Mouse (Mus musculus) hindbrain, embryonic 15.5 days (tissue): ENCODE measurements around the gene Mbd3. TPM values are rescaled to one million over a fixed set of nuclear protein-coding genes. Genes with fewer than 3 reads are reported as not detected.
A peak's percentile ranks its signal among the peaks of the same experiment; 100 is the strongest.

ENCODE experiments used
- ATAC-seq: fragments of 200-750 bp; cut with Nextera tagmentation; 2 replicates; pipeline ENCODE4 v1.8.0; 2017; ENCODE audit warnings: low read depth, moderate number of reproducible peaks, moderate TSS enrichment; ENCODE audit not compliant: low FRiP score
- H3K27ac ChIP-seq: fragments of 300-500 bp; sonication (generic); replicated peaks from 2 replicates; pipeline ENCODE4 v1.5.1; 2015; ENCODE audit warnings: mild to moderate bottlenecking, inconsistent platforms
- H3K27me3 ChIP-seq: fragments of 300-500 bp; sonication (generic); 2 replicates; pipeline ENCODE4 v1.6.1; 2015; ENCODE audit warnings: control low read depth, inconsistent platforms
- H3K36me3 ChIP-seq: fragments of 300-500 bp; sonication (generic); 2 replicates; pipeline ENCODE4 v1.6.1; 2015; ENCODE audit warnings: control low read depth, inconsistent platforms
- H3K4me1 ChIP-seq: fragments of 300-500 bp; sonication (generic); replicated peaks from 2 replicates; pipeline ENCODE4 v1.6.1; 2015; ENCODE audit warnings: control low read depth, inconsistent platforms
- H3K4me2 ChIP-seq: fragments of 300-500 bp; sonication (generic); 2 replicates; pipeline ENCODE4 v1.6.1; 2015; ENCODE audit warnings: moderate library complexity, mild to moderate bottlenecking, inconsistent platforms
- H3K4me3 ChIP-seq: fragments of 300-500 bp; sonication (generic); 2 replicates; pipeline ENCODE4 v1.5.1; 2015; ENCODE audit warnings: mild to moderate bottlenecking, inconsistent platforms
- H3K9ac ChIP-seq: fragments of 300-500 bp; sonication (generic); 2 replicates; pipeline ENCODE4 v1.6.1; 2015; ENCODE audit warnings: inconsistent platforms
- H3K9me3 ChIP-seq: fragments of 300-500 bp; sonication (generic); 2 replicates; pipeline ENCODE4 v1.6.1; 2016; ENCODE audit warnings: control low read depth, inconsistent platforms
- WGBS: fragments of 180-500 bp; shearing (Covaris S2); methylation state at CpG from one replicate; pipeline ENCODE4 v1.1.7; 2015; 5-methylcytosine and 5-hydroxymethylcytosine counted together
- polyA plus RNA-seq: library from polyadenylated mRNA; unstranded; fragments of >200 nt; fragmentation: Nextera tagmentation; extraction: Ambion mirVana; gene quantifications from 2 replicates; pipeline ENCODE4 v1.2.1, GENCODE M21; 2015

Mbd3 gene
- polyA plus RNA-seq, 1 experiment from 2014 or later, result 229 TPM

GRCm38 (mm10) chr10:80421208-80421607, 21.9 kb upstream of the Mbd3 start:
- H3K4me2 ChIP-seq, result no peak overlapping the region
- H3K27ac ChIP-seq, result no peak overlapping the region
- no peak for ATAC-seq
- H3K9me3 ChIP-seq, result no peaks in the 10 kb centered on the region
- H3K27me3 ChIP-seq, result no peaks in the 10 kb centered on the region
- WGBS, result 93% methylated on average over 8 of the region's 8 CpGs
- H3K36me3 ChIP-seq, result peaks cover 64% of the 10 kb centered on the region
- no peak overlapping the region for H3K9ac ChIP-seq
- H3K4me1 ChIP-seq, result peaks cover 34% of the 10 kb centered on the region
- H3K4me3 ChIP-seq, result no peak overlapping the region

- H3K9ac ChIP-seq, result no peak overlapping the region
- H3K4me1 ChIP-seq, result peaks cover 34% of the 10 kb centered on the region
- H3K27me3 ChIP-seq, result no peaks in the 10 kb centered on the region
- no peak overlapping the region for H3K27ac ChIP-seq
- ATAC-seq, result no peak
- no peaks in the 10 kb centered on the region for H3K9me3 ChIP-seq
- 90% methylated on average over 10 of the region's 10 CpGs for WGBS
- no peak overlapping the region for H3K4me2 ChIP-seq
- peaks cover 65% of the 10 kb centered on the region for H3K36me3 ChIP-seq
- H3K4me3 ChIP-seq, result no peak overlapping the region
Measured at GRCm38 (mm10) chr10:80420729-80421128, 21.4 kb upstream of the Mbd3 start.

- ATAC-seq, result no peak
- H3K27me3 ChIP-seq, result no peaks in the 10 kb centered on the region
- no peak overlapping the region for H3K4me3 ChIP-seq
- H3K9ac ChIP-seq, result no peak overlapping the region
- peaks cover 34% of the 10 kb centered on the region for H3K4me1 ChIP-seq
- 50% methylated on average over 8 of the region's 8 CpGs for WGBS
- H3K36me3 ChIP-seq, result peaks cover 64% of the 10 kb centered on the region
- peak overlapping the region; percentile 39; the same call in 1 of the 2 replicates for H3K27ac ChIP-seq
- no peak overlapping the region for H3K4me2 ChIP-seq
- no peaks in the 10 kb centered on the region for H3K9me3 ChIP-seq
Measured at GRCm38 (mm10) chr10:80419419-80419818, 20.1 kb upstream of the Mbd3 start.

- H3K36me3 ChIP-seq, result peaks cover 69% of the 10 kb centered on the region
Measured at GRCm38 (mm10) chr10:80418311-80418710, 19.0 kb upstream of the Mbd3 start.

GRCm38 (mm10) chr10:80417841-80418240, 18.5 kb upstream of the Mbd3 start:
- WGBS, result 68% methylated on average over 1 of the region's 1 CpGs
- no peak for ATAC-seq
- H3K9me3 ChIP-seq, result no peaks in the 10 kb centered on the region
- H3K36me3 ChIP-seq, result peaks cover 69% of the 10 kb centered on the region
- peaks cover 28% of the 10 kb centered on the region for H3K4me1 ChIP-seq
- H3K4me2 ChIP-seq, result no peak overlapping the region
- H3K9ac ChIP-seq, result no peak overlapping the region
- H3K27ac ChIP-seq, result no peak overlapping the region
- no peak overlapping the region for H3K4me3 ChIP-seq
- H3K27me3 ChIP-seq, result no peaks in the 10 kb centered on the region

More at GRCm38 (mm10) chr10:80418311-80418710, 19.0 kb upstream of the Mbd3 start:
- no peak for ATAC-seq
- peak overlapping the region; percentile 5; the same call in 1 of the 2 replicates for H3K9ac ChIP-seq
- H3K4me3 ChIP-seq, result no peak overlapping the region
- no peaks in the 10 kb centered on the region for H3K27me3 ChIP-seq
- peaks cover 31% of the 10 kb centered on the region for H3K4me1 ChIP-seq
- no peak overlapping the region for H3K4me2 ChIP-seq
- 47% methylated on average over 3 of the region's 3 CpGs for WGBS
- H3K27ac ChIP-seq, result peak overlapping the region; percentile 45
- no peaks in the 10 kb centered on the region for H3K9me3 ChIP-seq

- Histone ChIP-seq H3K27ac (0 out of 2 replicates have a peak overlapping the region, but pooled peaks have one; percentile 16), H3K27me3 (no peaks in the 10 kb centered on the region), H3K9ac (no peak overlapping the region), H3K36me3 (peaks cover 71% of the 10 kb centered on the region), H3K4me1 (peaks cover 27% of the 10 kb centered on the region), H3K4me2 (no peak overlapping the region), H3K4me3 (no peak overlapping the region), H3K9me3 (no peaks in the 10 kb centered on the region)
- WGBS, result 75% methylated on average over 10 of the region's 10 CpGs
- ATAC-seq, result no peak
Measured at GRCm38 (mm10) chr10:80417371-80417770, 18.0 kb upstream of the Mbd3 start.

- peaks cover 21% of the 10 kb centered on the region for H3K4me1 ChIP-seq
- WGBS, result 92% methylated on average over 7 of the region's 7 CpGs
- peaks cover 74% of the 10 kb centered on the region for H3K36me3 ChIP-seq
Measured at GRCm38 (mm10) chr10:80415566-80415965, 16.2 kb upstream of the Mbd3 start.

GRCm38 (mm10) chr10:80412656-80413541, 13.5 kb upstream of the Mbd3 start:
- 75% methylated on average over 44 of the region's 44 CpGs for WGBS
- Histone ChIP-seq H3K27me3 (no peaks in the 10 kb centered on the region), H3K36me3 (peaks cover 59% of the 10 kb centered on the region), H3K4me1 (0 out of 2 replicates have a peak, but pooled peaks cover 2% of the 10 kb centered on the region), H3K27ac (peak overlapping the region; percentile 71), H3K4me3 (no peak overlapping the region), H3K9ac (no peak overlapping the region), H3K9me3 (no peaks in the 10 kb centered on the region), H3K4me2 (no peak overlapping the region)
- ATAC-seq, result peak; percentile 20; the same call in 1 of the 2 replicates

More at GRCm38 (mm10) chr10:80415566-80415965, 16.2 kb upstream of the Mbd3 start:
- Histone ChIP-seq H3K27me3 (no peaks in the 10 kb centered on the region), H3K4me2 (no peak overlapping the region), H3K9ac (no peak overlapping the region), H3K9me3 (no peaks in the 10 kb centered on the region), H3K27ac (no peak overlapping the region), H3K4me3 (no peak overlapping the region)
- no peak for ATAC-seq

- WGBS, result 53% methylated on average over 4 of the region's 4 CpGs
- H3K36me3 ChIP-seq, result peaks cover 37% of the 10 kb centered on the region
- no peak overlapping the region for H3K9ac ChIP-seq
- peaks cover 25% of the 10 kb centered on the region for H3K4me1 ChIP-seq
- no peak for ATAC-seq
- H3K27me3 ChIP-seq, result no peaks in the 10 kb centered on the region
- H3K27ac ChIP-seq, result no peak overlapping the region
- H3K9me3 ChIP-seq, result no peaks in the 10 kb centered on the region
- H3K4me2 ChIP-seq, result no peak overlapping the region
- no peak overlapping the region for H3K4me3 ChIP-seq
Measured at GRCm38 (mm10) chr10:80407924-80408323, 8.6 kb upstream of the Mbd3 start.

- ATAC-seq, result peak; percentile 88
- Histone ChIP-seq H3K36me3 (peaks cover 39% of the 10 kb centered on the region), H3K27ac (peak within 1 kb of the TSS; percentile 80), H3K9me3 (no peaks in the 10 kb centered on the region), H3K4me1 (peaks cover 25% of the 10 kb centered on the region), H3K4me2 (peak within 1 kb of the TSS; percentile 83), H3K4me3 (peak within 1 kb of the TSS; percentile 63), H3K9ac (peak within 1 kb of the TSS; percentile 75), H3K27me3 (no peaks in the 10 kb centered on the region)
- 2% methylated on average over 27 of the region's 27 CpGs for WGBS
Measured at GRCm38 (mm10) chr10:80406684-80407501, 7.5 kb upstream of the Mbd3 start, which contains the start of gene Uqcr11. Uqcr11 (minus strand) TSS chr10:80406830.

- Histone ChIP-seq H3K4me1 (peaks cover 30% of the 10 kb centered on the region), H3K27ac (peak overlapping the region; percentile 80; the same call in 1 of the 2 replicates), H3K4me2 (peak overlapping the region; percentile 83), H3K36me3 (peaks cover 35% of the 10 kb centered on the region), H3K27me3 (no peaks in the 10 kb centered on the region), H3K4me3 (peak overlapping the region; percentile 63), H3K9me3 (no peaks in the 10 kb centered on the region), H3K9ac (peak overlapping the region; percentile 75)
- no peak for ATAC-seq
- WGBS, result 56% methylated on average over 10 of the region's 10 CpGs
Measured at GRCm38 (mm10) chr10:80405481-80406173, 6.3 kb upstream of the Mbd3 start.
